Comparison of ENCODE assay signal across 24 mouse cellular contexts in the genomic region with DNA sequence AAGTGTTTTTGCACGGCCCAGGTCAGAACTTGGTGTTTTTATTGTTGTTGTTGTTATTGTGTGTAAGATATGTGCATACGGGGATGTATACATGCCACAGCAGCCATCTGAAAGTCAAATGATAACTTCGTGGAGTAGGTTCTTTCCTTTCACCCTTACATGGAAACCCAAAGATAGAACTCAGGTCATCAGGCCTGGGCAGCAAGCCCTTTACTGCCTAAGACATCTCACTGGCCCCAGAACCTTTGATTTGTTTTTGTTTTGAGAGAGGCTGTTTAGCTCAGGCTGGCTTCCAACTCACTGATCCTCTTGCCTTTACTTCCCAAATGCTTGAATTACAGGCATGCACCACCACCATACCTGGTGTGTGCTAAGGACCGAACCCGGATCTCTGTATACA. TPM values are rescaled to one million over a fixed set of nuclear protein-coding genes. Genes with fewer than 3 reads are reported as not detected.
DNase-seq lines count a peak whose midpoint lies in the region; ATAC-seq lines count a peak whose summit lies in the region.
"Had no signal": no experiment of that assay in that cellular context is flagged by ENCODE, and none has a peak within 500 bp of the region (broad histone marks: within the 10 kb centered on the region; RNA-seq: fewer than 3 reads in every experiment).

No protein-coding gene starts in this region.

- H3K4me2 ChIP-seq in heart, embryonic 12.5 days: no peak overlapping the region
- no peak overlapping the region for H3K4me2 ChIP-seq in heart, embryonic 16.5 days (ENCODE audit: low read depth, low read length)
- H3K4me2 ChIP-seq in kidney, embryonic 16.5 days (replicated peaks; ENCODE audit: low read depth, low read length): no peak overlapping the region
- H3K4me2 ChIP-seq: embryonic facial prominence, embryonic 15.5 days; hindbrain, embryonic 14.5 days; intestine, embryonic 15.5 days had no signal

- peak; percentile 58 for DNase-seq in gastrocnemius, adult 18-20 months (ENCODE audit: low spot score)
- no peak for DNase-seq in gastrocnemius, postnatal 36 days
- DNase-seq in heart, postnatal 14 days: no peak
- no peak for DNase-seq in heart, postnatal 36 days
- no peak for DNase-seq in kidney, adult 8-10 months
- DNase-seq: adrenal gland, postnatal 10 days; B cell, adult 2 months; cerebellum, adult 11 months; cerebellum, adult 8-10 months; cerebellum, postnatal 14 days; embryo, embryonic 11 days; gastrocnemius, postnatal 10 days had no signal

- H3K27ac ChIP-seq in heart, embryonic 12.5 days (ENCODE audit: poor library complexity, severe bottlenecking): peak overlapping the region; percentile 17; the same call in 1 of the 2 replicates
- peak overlapping the region; percentile 19 for H3K27ac ChIP-seq in heart, embryonic 16.5 days (ENCODE audit: low read length)
- peak overlapping the region; percentile 75 for H3K27ac ChIP-seq in kidney, embryonic 16.5 days (ENCODE audit: low read length)
- H3K27ac ChIP-seq: embryonic facial prominence, embryonic 15.5 days; forebrain, embryonic 10.5 days; hindbrain, embryonic 14.5 days; intestine, embryonic 15.5 days had no signal

- WGBS in heart, embryonic 12.5 days: 54% methylated on average over 5 of the region's 5 CpGs
- 69% methylated on average over 5 of the region's 5 CpGs for WGBS in heart, embryonic 16.5 days
- WGBS in kidney, embryonic 16.5 days: 71% methylated on average over 5 of the region's 5 CpGs

- H3K27me3 ChIP-seq in heart, embryonic 12.5 days (replicated peaks): no peaks in the 10 kb centered on the region
- no peaks in the 10 kb centered on the region for H3K27me3 ChIP-seq in heart, embryonic 16.5 days (ENCODE audit: control insufficient read depth, insufficient read depth, low read length)
- no peaks in the 10 kb centered on the region for H3K27me3 ChIP-seq in kidney, embryonic 16.5 days (ENCODE audit: insufficient read depth, low read length)
- H3K27me3 ChIP-seq: embryonic facial prominence, embryonic 15.5 days; intestine, embryonic 15.5 days had no signal

- H3K36me3 ChIP-seq in heart, embryonic 12.5 days: peaks cover 28% of the 10 kb centered on the region
- H3K36me3 ChIP-seq in heart, embryonic 16.5 days (ENCODE audit: control insufficient read depth, insufficient read depth): peaks cover 2% of the 10 kb centered on the region; the same call in 1 of the 2 replicates
- no peaks in the 10 kb centered on the region for H3K36me3 ChIP-seq in kidney, embryonic 16.5 days (ENCODE audit: insufficient read depth, low read length)
- H3K36me3 ChIP-seq: embryonic facial prominence, embryonic 15.5 days; forebrain, embryonic 10.5 days; hindbrain, embryonic 10.5 days; intestine, embryonic 15.5 days had no signal

- 0 out of 2 replicates have a peak overlapping the region, but pooled peaks have one; percentile 34 for H3K9ac ChIP-seq in heart, embryonic 12.5 days
- no peak overlapping the region for H3K9ac ChIP-seq in heart, embryonic 16.5 days (ENCODE audit: low read length)
- H3K9ac ChIP-seq in kidney, embryonic 16.5 days (replicated peaks; ENCODE audit: low read length): no peak overlapping the region
- H3K9ac ChIP-seq: embryonic facial prominence, embryonic 15.5 days; hindbrain, embryonic 14.5 days; intestine, embryonic 15.5 days had no signal

- no peak for ATAC-seq in heart, embryonic 12.5 days (ENCODE audit: insufficient number of reproducible peaks, low FRiP score)
- no peak for ATAC-seq in heart, embryonic 16.5 days (replicated peaks; ENCODE audit: extremely low read depth, insufficient read depth, low FRiP score)
- no peak for ATAC-seq in kidney, embryonic 16.5 days (ENCODE audit: low FRiP score, low TSS enrichment)
- ATAC-seq: CD4-positive, CD25-positive, alpha-beta regulatory T cell, adult 4 months; forebrain, embryonic 14.5 days; intestine, embryonic 15.5 days had no signal

- H3K4me1 ChIP-seq in heart, embryonic 12.5 days (replicated peaks): peaks cover 91% of the 10 kb centered on the region
- peaks cover 82% of the 10 kb centered on the region for H3K4me1 ChIP-seq in heart, embryonic 16.5 days (ENCODE audit: control insufficient read depth, insufficient read depth, low read length)
- H3K4me1 ChIP-seq in kidney, embryonic 16.5 days (ENCODE audit: insufficient read depth, low read length): peaks cover 72% of the 10 kb centered on the region

- intact Hi-C loops in gastrocnemius, postnatal 36 days (cut with DNase I): no loop called here
- intact Hi-C loops in heart, postnatal 14 days (cut with DNase I): no loop called here
- intact Hi-C loops in heart, postnatal 36 days (cut with DNase I): no loop called here

- no peaks in the 10 kb centered on the region for H3K9me3 ChIP-seq in heart, embryonic 12.5 days (replicated peaks)
- no peaks in the 10 kb centered on the region for H3K9me3 ChIP-seq in heart, embryonic 16.5 days (replicated peaks; ENCODE audit: control insufficient read depth, low read length)
- no peaks in the 10 kb centered on the region for H3K9me3 ChIP-seq in kidney, embryonic 16.5 days (ENCODE audit: low read length)
- H3K9me3 ChIP-seq: embryonic facial prominence, embryonic 15.5 days; forebrain, embryonic 10.5 days; G1E; hindbrain, embryonic 10.5 days; intestine, embryonic 15.5 days had no signal

- no peak overlapping the region for H3K4me3 ChIP-seq in heart, embryonic 12.5 days
- H3K4me3 ChIP-seq in heart, embryonic 16.5 days (ENCODE audit: low read length): no peak overlapping the region
- H3K4me3 ChIP-seq in kidney, embryonic 16.5 days (ENCODE audit: low read length): no peak overlapping the region
- H3K4me3 ChIP-seq: embryonic facial prominence, embryonic 15.5 days; erythroblast, embryonic 14.5 days; forebrain, embryonic 10.5 days; hindbrain, embryonic 10.5 days; intestine, embryonic 15.5 days had no signal

RNA-seq across cellular contexts. Expression of a gene that starts 13.5 kb away (rescaled TPM):
- total RNA-seq in gastrocnemius, adult 18-20 months (2021): 100 to 1,000 TPM in 1 of 2 experiments, 10 to 100 TPM in 1; 89.6 to 103 TPM
- 10 to 100 TPM; 96.2 to 99.4 TPM for total RNA-seq in gastrocnemius, postnatal 36 days (2021)
- 113 and 122 TPM in 2 replicates for polyA plus RNA-seq in heart, embryonic 12.5 days (2016; fragmentation: Nextera tagmentation; extraction: Ambion mirVana)
- total RNA-seq in heart, postnatal 14 days (2021): 100 to 1,000 TPM; 103 to 109 TPM
- polyA plus RNA-seq in heart, embryonic 16.5 days (2015; fragmentation: Nextera tagmentation; extraction: Ambion mirVana): 99.3 and 111 TPM in 2 replicates
- 10 to 100 TPM; 74.2 to 80.7 TPM for total RNA-seq in heart, postnatal 36 days (2021)
- 54.9 and 61.4 TPM in 2 replicates for polyA plus RNA-seq in kidney, embryonic 16.5 days (2015; fragmentation: Nextera tagmentation; extraction: Ambion mirVana)

Comparison
In these comparisons a context has a peak if more than half of its experiments do, and no peak if none do; other contexts are left out.
1. H3K27ac ChIP-seq: peak in every context shown above with its lines; median percentile 75 in kidney, embryonic 16.5 days; 19 in heart, embryonic 16.5 days; 17 in heart, embryonic 12.5 days.